In the genomic region with DNA sequence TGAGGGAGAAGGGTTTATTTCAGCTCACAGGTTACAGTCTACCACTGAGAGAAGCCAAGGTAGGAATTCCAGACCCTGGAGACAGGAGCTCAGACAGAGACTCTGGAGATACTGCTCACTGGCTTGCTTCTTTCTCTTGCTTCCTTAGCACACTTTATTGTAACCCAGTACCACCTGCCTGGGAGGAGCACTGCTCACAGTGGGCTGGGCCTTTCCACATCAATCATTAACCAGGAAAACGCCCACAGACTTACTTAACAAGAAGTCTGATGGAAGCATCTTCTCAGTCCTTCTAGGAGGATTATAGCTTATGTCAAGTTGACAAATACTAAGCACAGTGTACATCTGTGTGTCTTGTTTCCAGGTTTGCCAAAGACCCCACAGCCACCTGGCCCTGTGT, we compare ENCODE assay signal across 21 mouse cellular contexts. TPM values are rescaled to one million over a fixed set of nuclear protein-coding genes. Genes with fewer than 3 reads are reported as not detected.
DNase-seq lines count a peak whose midpoint lies in the region; ATAC-seq and TF ChIP-seq lines count a peak whose summit lies in the region.
"Had no signal": no experiment of that assay in that cellular context is flagged by ENCODE, and none has a peak within 500 bp of the region (broad histone marks: within the 10 kb centered on the region; RNA-seq: fewer than 3 reads in every experiment).

No protein-coding gene starts in this region.

- ATAC-seq in intestine, embryonic 16.5 days = peak; percentile 68
- ATAC-seq in lung, postnatal 0 days = no peak
- ATAC-seq: forebrain, embryonic 14.5 days had no signal

- no peak overlapping the region for H3K4me2 ChIP-seq in intestine, embryonic 16.5 days (ENCODE audit: low read depth, low read length)
- H3K4me2 ChIP-seq in lung, postnatal 0 days (replicated peaks; ENCODE audit: low read depth, low read length) = no peak overlapping the region
- H3K4me2 ChIP-seq: hindbrain, embryonic 14.5 days; midbrain, embryonic 12.5 days; neural tube, embryonic 13.5 days had no signal

- peaks cover 10% of the 10 kb centered on the region; the same call in 1 of the 2 replicates for H3K4me1 ChIP-seq in intestine, embryonic 16.5 days (ENCODE audit: control insufficient read depth, insufficient read depth, low read length)
- no peaks in the 10 kb centered on the region for H3K4me1 ChIP-seq in lung, postnatal 0 days (ENCODE audit: insufficient read depth, low read depth, low read length)
- H3K4me1 ChIP-seq: embryonic facial prominence, embryonic 10.5 days; midbrain, embryonic 12.5 days; neural tube, embryonic 13.5 days had no signal

- no peak for TF ChIP-seq EP300 in lung, postnatal 0 days (IDR thresholded peaks at IDR 0.05)

- H3K79me2 ChIP-seq in macrophage (ENCODE audit: inconsistent target) = peaks cover 77% of the 10 kb centered on the region

- peaks cover 4% of the 10 kb centered on the region for H3K36me3 ChIP-seq in intestine, embryonic 16.5 days (ENCODE audit: control insufficient read depth, insufficient read depth, low read length)
- peaks cover 53% of the 10 kb centered on the region for H3K36me3 ChIP-seq in macrophage (ENCODE audit: inconsistent target)
- peaks cover 42% of the 10 kb centered on the region for H3K36me3 ChIP-seq in lung, postnatal 0 days (ENCODE audit: insufficient read depth, low read length)

- no peak overlapping the region for H3K9ac ChIP-seq in intestine, embryonic 16.5 days (ENCODE audit: low read depth, low read length)
- no peak overlapping the region for H3K9ac ChIP-seq in lung, postnatal 0 days (replicated peaks; ENCODE audit: low read depth)
- H3K9ac ChIP-seq: hindbrain, embryonic 14.5 days; midbrain, embryonic 12.5 days; neural tube, embryonic 13.5 days had no signal

- no peak for TF ChIP-seq CTCF in left cerebral cortex, adult 2 months (IDR thresholded peaks at IDR 0.05)
- TF ChIP-seq CTCF in lung, postnatal 0 days (IDR thresholded peaks at IDR 0.05) = no peak

- H3K27ac ChIP-seq in left cerebral cortex, adult 2 months = peak overlapping the region; percentile 38
- peak overlapping the region; percentile 19; the same call in 1 of the 2 replicates for H3K27ac ChIP-seq in intestine, embryonic 16.5 days (ENCODE audit: low read length)
- H3K27ac ChIP-seq in macrophage = peak overlapping the region; percentile 90
- H3K27ac ChIP-seq in lung, postnatal 0 days (ENCODE audit: low read length) = no peak overlapping the region
- H3K27ac ChIP-seq: embryonic facial prominence, embryonic 10.5 days; hindbrain, embryonic 14.5 days; kidney, postnatal 0 days; midbrain, embryonic 12.5 days; neural tube, embryonic 13.5 days had no signal

- WGBS in intestine, embryonic 16.5 days = 53% methylated on average over 1 of the region's 1 CpGs
- 57% methylated on average over 1 of the region's 1 CpGs for WGBS in macrophage (ENCODE audit: missing documents)
- 57% methylated on average over 1 of the region's 1 CpGs for WGBS in lung, postnatal 0 days

- no peak overlapping the region for H3K4me3 ChIP-seq in left cerebral cortex, adult 2 months
- H3K4me3 ChIP-seq in intestine, embryonic 16.5 days (ENCODE audit: low read length) = no peak overlapping the region
- H3K4me3 ChIP-seq in macrophage (ENCODE audit: inconsistent target) = no peak overlapping the region
- H3K4me3 ChIP-seq in lung, postnatal 0 days (ENCODE audit: low read depth, low read length) = no peak overlapping the region
- H3K4me3 ChIP-seq: embryonic facial prominence, embryonic 10.5 days; midbrain, embryonic 12.5 days; neural tube, embryonic 13.5 days had no signal

- DNase-seq in left cerebral cortex, adult 2 months (ENCODE audit: extremely low spot score in 1 of 2, low spot score in 2 of 2) = no peak
- DNase-seq in left cerebral cortex, adult 18-20 months (ENCODE audit: low spot score in 2 of 2) = no peak
- peak; percentile 18 for DNase-seq in R1 (ENCODE audit: low read depth, low spot score)
- no peak for DNase-seq in lung, postnatal 0 days (ENCODE audit: low spot score)
- DNase-seq in layer of hippocampus, postnatal 10 days (ENCODE audit: low spot score in 2 of 2) = no peak
- DNase-seq: cerebellum, adult 11 months; gastrocnemius, postnatal 25 days; layer of hippocampus, postnatal 36 days; left cerebral cortex, postnatal 4 days; right cerebral cortex, postnatal 14 days; thymus, postnatal 36 days had no signal

- intact Hi-C loops in left cerebral cortex, adult 2 months (cut with DNase I) = no loop called here

- no peaks in the 10 kb centered on the region for H3K9me3 ChIP-seq in intestine, embryonic 16.5 days (ENCODE audit: control insufficient read depth, low read length)
- H3K9me3 ChIP-seq in lung, postnatal 0 days (ENCODE audit: low read length) = no peaks in the 10 kb centered on the region
- H3K9me3 ChIP-seq: embryonic facial prominence, embryonic 10.5 days; midbrain, embryonic 12.5 days; neural tube, embryonic 13.5 days had no signal

- H3K27me3 ChIP-seq in intestine, embryonic 16.5 days (replicated peaks; ENCODE audit: control insufficient read depth, insufficient read depth, low read length) = no peaks in the 10 kb centered on the region
- H3K27me3 ChIP-seq in lung, postnatal 0 days (replicated peaks; ENCODE audit: insufficient read depth, low read length) = no peaks in the 10 kb centered on the region
- H3K27me3 ChIP-seq: midbrain, embryonic 12.5 days; neural tube, embryonic 13.5 days had no signal

RNA-seq across cellular contexts. Expression of a gene that starts 4.9 kb away (rescaled TPM):
- total RNA-seq in left cerebral cortex, adult 2 months (2021) = under 1 TPM in 1 of 2 experiments, not detected in 1; 0.98 TPM
- not detected for total RNA-seq in left cerebral cortex, adult 18-20 months (2021)
- polyA plus RNA-seq in intestine, embryonic 16.5 days (2015; fragmentation: Nextera tagmentation; extraction: Ambion mirVana) = 169 and 177 TPM in 2 replicates
- total RNA-seq in macrophage (2018; cell fraction: chromatin; rRNA removed) = 10 to 100 TPM in 1 of 26 experiments, 1 to 10 TPM in 1, not detected in 24; 1.4 to 12.2 TPM
- total RNA-seq in macrophage (2018; cell fraction: cytosol; rRNA removed) = not detected
- total RNA-seq in macrophage (2018; cell fraction: nucleus; rRNA removed) = 1 to 10 TPM in 5 of 26 experiments, not detected in 21; 2.2 to 5.5 (median 3.4) TPM
- polyA plus RNA-seq in macrophage (2018) = not detected in 3 replicates
- 5.5 and 6.0 TPM in 2 replicates for polyA plus RNA-seq in lung, postnatal 0 days (2015; fragmentation: Nextera tagmentation; extraction: Ambion mirVana)
- total RNA-seq in layer of hippocampus, postnatal 10 days (2021) = under 1 TPM in 1 of 2 experiments, not detected in 1; 0.69 TPM
- total RNA-seq: adrenal gland, adult 18-20 months; gastrocnemius, postnatal 25 days; layer of hippocampus, postnatal 36 days; left cerebral cortex, postnatal 4 days had no signal
- polyA plus RNA-seq: embryonic facial prominence, embryonic 10.5 days; heart, postnatal 0 days; kidney, postnatal 0 days had no signal

RNA-seq across cellular contexts. Expression of a gene that starts 17.9 kb away (rescaled TPM):
- total RNA-seq in left cerebral cortex, adult 2 months (2021) = 10 to 100 TPM; 71.4 to 72.8 TPM
- 10 to 100 TPM; 70.1 to 80.2 TPM for total RNA-seq in left cerebral cortex, adult 18-20 months (2021)
- 0.60 and 0.65 TPM in 2 replicates for polyA plus RNA-seq in intestine, embryonic 16.5 days (2015; fragmentation: Nextera tagmentation; extraction: Ambion mirVana)
- total RNA-seq in macrophage (2018; cell fraction: chromatin; rRNA removed) = 100 to 1,000 TPM in 25 of 26 experiments, 10 to 100 TPM in 1; 60.7 to 404 (median 167) TPM
- 10 to 100 TPM; 34.1 to 79.6 (median 45.1) TPM for total RNA-seq in macrophage (2018; cell fraction: cytosol; rRNA removed)
- total RNA-seq in macrophage (2018; cell fraction: nucleus; rRNA removed) = 100 to 1,000 TPM in 14 of 26 experiments, 10 to 100 TPM in 12; 68.7 to 260 (median 106) TPM
- polyA plus RNA-seq in macrophage (2018) = 31.1 to 76.3 TPM (median 53.5 TPM) in 3 replicates
- polyA plus RNA-seq in lung, postnatal 0 days (2015; fragmentation: Nextera tagmentation; extraction: Ambion mirVana) = 1.1 and 1.3 TPM in 2 replicates
- 10 to 100 TPM; 59.7 to 74.3 TPM for total RNA-seq in layer of hippocampus, postnatal 10 days (2021)

RNA-seq across cellular contexts. Expression of a gene that starts 25.7 kb away (rescaled TPM):
- total RNA-seq in left cerebral cortex, adult 2 months (2021) = 10 to 100 TPM; 67.5 to 67.8 TPM
- 10 to 100 TPM; 62.7 to 66.2 TPM for total RNA-seq in left cerebral cortex, adult 18-20 months (2021)
- polyA plus RNA-seq in intestine, embryonic 16.5 days (2015; fragmentation: Nextera tagmentation; extraction: Ambion mirVana) = 307 and 317 TPM in 2 replicates
- 10 to 100 TPM; 24.7 to 76.2 (median 56.8) TPM for total RNA-seq in macrophage (2018; cell fraction: chromatin; rRNA removed)
- 100 to 1,000 TPM in 9 of 26 experiments, 10 to 100 TPM in 17; 76.6 to 116 (median 92.1) TPM for total RNA-seq in macrophage (2018; cell fraction: cytosol; rRNA removed)
- 10 to 100 TPM; 37.2 to 78.5 (median 53.0) TPM for total RNA-seq in macrophage (2018; cell fraction: nucleus; rRNA removed)
- 73.8 to 122 TPM (median 108 TPM) in 3 replicates for polyA plus RNA-seq in macrophage (2018)
- polyA plus RNA-seq in lung, postnatal 0 days (2015; fragmentation: Nextera tagmentation; extraction: Ambion mirVana) = 163 and 178 TPM in 2 replicates
- total RNA-seq in layer of hippocampus, postnatal 10 days (2021) = 10 to 100 TPM; 80.0 to 84.4 TPM
